Mouse (Mus musculus): ENCODE results near the gene Sugct.
A peak's percentile ranks its signal among the peaks of the same experiment; 100 is the strongest.

The Sugct gene

GRCm38 (mm10) chr13:17694911-17695699 is at the start of gene Sugct, which contains the start of gene Mplkip:
Gene Sugct, minus strand, starts transcription at chr13:17695553.
Gene Mplkip, plus strand, starts transcription at chr13:17695192.
- peak; percentile 100 for DNase-seq (ENCODE audit: inconsistent age in 2 of 2, low spot score in 1 of 2)

GRCm38 (mm10) chr13:17728798-17729197 is 33.4 kb upstream of the Sugct start:
- DNase-seq (ENCODE audit: inconsistent age in 2 of 2, low spot score in 1 of 2), result no peak

DNA sequence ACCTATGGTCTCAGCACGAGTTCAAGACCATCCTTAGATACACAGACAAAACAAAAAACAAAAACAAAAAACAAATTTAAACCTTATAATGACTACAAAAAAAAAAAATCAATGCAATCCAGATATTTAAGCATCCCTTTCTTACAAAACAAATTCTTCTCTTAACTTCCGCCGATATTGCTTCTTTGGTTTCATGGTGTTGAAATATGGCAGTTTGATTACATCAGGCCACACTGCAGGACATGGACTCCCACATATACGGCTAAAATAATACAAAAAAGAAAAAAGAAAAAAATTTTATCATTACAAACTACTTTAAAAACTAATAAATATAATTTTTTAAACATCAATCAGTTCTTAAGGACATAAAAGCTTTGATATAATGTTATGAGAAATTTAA is 32.6 kb upstream of the Sugct start:
- no peak for DNase-seq (ENCODE audit: inconsistent age in 2 of 2, low spot score in 1 of 2)

GRCm38 (mm10) chr13:17717357-17717756 is 22.0 kb upstream of the Sugct start:
- DNase-seq (ENCODE audit: inconsistent age in 2 of 2, low spot score in 1 of 2), result no peak

GRCm38 (mm10) chr13:17708784-17709311 is 13.5 kb upstream of the Sugct start:
- no peak for DNase-seq (ENCODE audit: inconsistent age in 2 of 2, low spot score in 1 of 2)

- no peak for DNase-seq (ENCODE audit: inconsistent age in 2 of 2, low spot score in 1 of 2)
These were observed 10.0 kb upstream of the Sugct start for GRCm38 (mm10) chr13:17705188-17705826.

GRCm38 (mm10) chr13:17702311-17702710 is 7.0 kb upstream of the Sugct start:
- DNase-seq (ENCODE audit: inconsistent age in 2 of 2, low spot score in 1 of 2), result no peak

DNA sequence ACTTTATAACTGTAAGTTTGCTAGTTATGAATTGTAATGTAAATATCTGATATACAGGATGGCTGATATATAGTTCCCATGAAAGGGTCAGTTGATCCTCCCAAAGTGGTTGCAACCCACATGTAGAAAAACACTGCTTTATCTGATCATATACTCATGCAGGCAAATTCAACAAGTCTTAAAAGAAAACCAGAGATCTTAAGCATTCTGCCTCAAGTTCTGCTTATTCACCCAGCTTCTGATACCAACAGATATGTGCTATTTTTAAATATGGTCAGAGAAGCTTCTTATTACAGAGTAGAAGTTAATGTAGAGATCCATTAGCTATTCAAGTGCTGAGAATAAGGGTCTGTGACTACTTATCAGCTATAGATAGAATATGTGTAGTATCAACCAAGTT is 6.0 kb upstream of the Sugct start:
- DNase-seq (ENCODE audit: inconsistent age in 2 of 2, low spot score in 1 of 2), result no peak

DNA sequence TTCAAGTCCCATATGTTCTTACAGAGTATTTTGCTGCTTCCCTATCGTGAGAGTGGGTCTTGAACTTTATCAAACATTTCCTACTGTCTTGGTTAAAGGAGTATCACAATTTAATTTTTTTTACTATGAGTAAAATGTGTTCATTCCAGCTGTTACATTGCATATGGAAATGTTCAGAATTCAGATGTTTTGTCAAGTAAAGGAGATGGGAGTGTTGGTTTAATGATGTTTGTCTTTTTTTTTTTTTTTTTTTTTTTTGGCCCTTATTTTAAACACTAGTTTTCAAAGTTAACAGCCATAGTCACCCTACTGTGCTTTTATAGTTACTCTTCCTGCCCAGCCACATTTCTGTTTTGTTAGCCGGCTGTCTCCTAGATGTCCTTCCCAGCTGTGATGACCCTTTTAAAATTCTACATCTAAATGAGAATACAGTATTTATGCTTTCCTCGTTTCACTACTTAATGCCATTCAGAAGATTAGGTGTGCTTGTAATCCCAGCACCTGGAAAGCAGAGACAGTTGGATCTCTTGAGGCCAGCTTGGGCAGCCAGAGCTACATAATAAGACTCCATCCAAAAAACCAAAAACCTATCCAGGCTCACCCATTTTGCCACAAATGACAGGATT is 4.8 kb upstream of the Sugct start:
- no peak for DNase-seq (ENCODE audit: inconsistent age in 2 of 2, low spot score in 1 of 2)

- DNase-seq (ENCODE audit: inconsistent age in 2 of 2, low spot score in 1 of 2), result no peak
These were observed 686 bp upstream of the Sugct start for GRCm38 (mm10) chr13:17695898-17696580.

DNA sequence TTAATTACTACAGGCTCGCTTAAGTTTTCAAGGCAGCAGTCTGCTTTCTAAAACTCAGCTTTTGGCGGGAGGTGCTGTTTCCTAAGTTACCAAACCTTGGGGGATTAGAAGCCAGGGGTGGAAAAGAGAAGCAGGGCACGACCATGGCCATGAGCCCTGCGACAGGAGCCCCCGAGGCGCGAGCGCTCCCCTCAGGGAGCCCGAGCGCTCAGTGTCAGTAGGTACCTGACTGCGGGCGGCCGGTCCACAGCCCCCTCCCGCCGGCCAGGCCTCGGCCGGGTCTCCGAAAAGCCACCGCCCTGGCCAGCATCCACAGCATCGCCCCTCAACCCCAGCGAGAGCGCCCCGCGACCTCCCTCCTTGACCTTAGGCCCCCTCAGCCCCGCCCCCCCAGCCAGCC is 939 bp downstream of the Sugct start:
- DNase-seq (ENCODE audit: inconsistent age in 2 of 2, low spot score in 1 of 2), result peak in 1 of 2 experiments; percentile 93

DNA sequence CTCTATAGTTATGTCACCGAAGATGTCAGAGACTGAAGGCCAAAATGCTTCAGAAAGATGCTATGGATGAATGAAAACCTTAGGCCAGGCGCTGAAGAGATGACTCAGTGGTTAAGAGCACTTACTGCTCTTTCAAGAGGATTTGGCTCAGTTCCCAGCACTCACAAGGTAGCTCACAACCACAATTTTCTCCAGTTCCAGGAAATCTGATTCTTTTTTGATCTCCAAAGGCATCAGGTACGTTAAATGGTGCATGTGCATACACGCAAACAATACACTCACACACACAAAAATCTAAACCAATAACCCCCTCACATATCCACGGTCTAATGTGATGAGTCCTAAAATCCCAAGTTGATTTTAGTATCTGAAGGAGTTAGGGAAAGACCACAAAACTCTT is 1.5 kb downstream of the Sugct start:
- DNase-seq (ENCODE audit: inconsistent age in 2 of 2, low spot score in 1 of 2), result peak; percentile 19 to 68

DNA sequence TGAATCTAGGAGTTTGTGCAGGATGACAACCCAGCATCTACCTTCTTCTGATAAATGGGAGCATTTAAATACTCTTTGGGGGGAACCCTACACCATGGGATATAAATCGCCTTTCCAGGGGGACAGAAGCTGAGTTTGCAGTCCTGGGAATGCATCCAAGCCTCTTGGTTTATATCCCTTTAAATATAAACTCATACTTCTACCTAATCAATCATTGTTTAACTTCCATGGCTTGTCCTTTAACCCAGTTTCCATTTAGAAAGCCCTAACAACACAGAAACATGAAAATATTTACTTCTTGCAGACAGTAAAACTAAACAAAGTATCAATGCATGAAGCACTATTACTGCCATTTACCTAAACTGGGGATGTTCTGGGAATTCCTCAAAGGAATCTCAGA is 3.9 kb downstream of the Sugct start:
- no peak for DNase-seq (ENCODE audit: inconsistent age in 2 of 2, low spot score in 1 of 2)

GRCm38 (mm10) chr13:17690686-17691085 is 4.7 kb downstream of the Sugct start:
- peak in 1 of 2 experiments; percentile 61 for DNase-seq (ENCODE audit: inconsistent age in 2 of 2, low spot score in 1 of 2)

DNA sequence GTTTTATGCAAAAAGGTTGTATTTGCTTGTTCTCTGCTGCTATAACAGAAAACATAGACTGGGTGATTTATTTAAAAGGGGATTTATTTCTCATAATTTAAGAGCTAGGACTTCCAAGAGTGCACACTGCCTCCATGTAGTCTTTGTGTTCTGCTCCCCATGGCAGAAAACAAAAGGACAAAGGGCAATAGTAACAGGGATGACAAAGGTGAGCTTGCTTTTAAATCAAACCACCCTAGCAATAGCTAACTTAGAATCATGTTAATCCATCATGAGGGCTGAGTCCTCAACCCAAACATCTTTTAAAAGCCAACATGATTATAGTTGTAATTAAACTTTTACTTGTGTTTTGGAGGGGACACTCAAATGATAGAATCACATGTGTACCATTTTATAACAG is 5.9 kb downstream of the Sugct start:
- DNase-seq (ENCODE audit: inconsistent age in 2 of 2, low spot score in 1 of 2), result no peak

GRCm38 (mm10) chr13:17671122-17671521 is 24.2 kb downstream of the Sugct start:
- no peak for DNase-seq (ENCODE audit: inconsistent age in 2 of 2, low spot score in 1 of 2)

- no peak for DNase-seq (ENCODE audit: inconsistent age in 2 of 2, low spot score in 1 of 2)
These were observed 28.0 kb downstream of the Sugct start for GRCm38 (mm10) chr13:17667380-17667779.

DNA sequence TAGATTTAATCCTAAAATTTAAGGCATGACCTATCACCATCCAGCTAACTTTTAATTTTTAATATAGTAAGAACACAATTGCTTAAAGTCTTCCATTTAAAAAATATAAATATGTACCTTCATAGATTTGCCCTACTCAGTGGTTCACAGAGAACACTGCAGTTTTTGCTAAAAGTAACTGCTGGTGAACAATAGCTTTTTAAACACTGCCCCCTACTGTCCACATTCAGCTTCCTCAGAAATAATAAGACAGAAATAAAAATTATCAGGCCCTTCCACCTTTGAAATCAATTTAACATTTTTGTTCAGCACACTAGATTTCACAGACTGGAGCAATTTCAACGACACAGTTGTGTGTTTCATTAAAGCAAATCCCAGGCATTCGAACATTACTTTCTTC is 53.1 kb downstream of the Sugct start:
- DNase-seq (ENCODE audit: inconsistent age in 2 of 2, low spot score in 1 of 2), result peak in 1 of 2 experiments; percentile 24

GRCm38 (mm10) chr13:17638008-17638407 is 57.3 kb downstream of the Sugct start:
- DNase-seq (ENCODE audit: inconsistent age in 2 of 2, low spot score in 1 of 2), result no peak

DNA sequence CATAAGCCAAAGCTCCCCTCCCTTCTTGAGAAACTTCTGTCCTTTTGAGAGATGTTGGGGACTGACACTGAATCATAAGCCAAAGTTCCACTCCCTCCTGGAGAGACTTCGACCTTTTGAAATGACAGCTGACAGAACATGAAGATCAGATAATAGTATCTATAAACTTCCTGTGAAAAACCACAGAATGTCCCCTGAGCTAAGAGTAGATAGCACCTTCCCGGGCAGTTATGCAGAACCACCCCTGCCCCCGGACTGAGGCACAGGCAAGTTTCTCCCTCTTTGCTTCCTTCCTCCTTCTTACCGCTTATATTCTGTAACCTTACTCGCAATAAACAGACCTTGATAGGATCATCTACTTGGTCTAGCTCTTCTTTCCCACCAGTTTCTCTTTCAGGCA is 68.2 kb downstream of the Sugct start:
- no peak for DNase-seq (ENCODE audit: inconsistent age in 2 of 2, low spot score in 1 of 2)

- no peak for DNase-seq (ENCODE audit: inconsistent age in 2 of 2, low spot score in 1 of 2)
These were observed 70.4 kb downstream of the Sugct start for GRCm38 (mm10) chr13:17624976-17625375.
